Mouse (Mus musculus) forebrain, embryonic 11.5 days (tissue): Measurements from ENCODE around the gene Snph. TPM values are rescaled to one million over a fixed set of nuclear protein-coding genes. Genes with fewer than 3 reads are reported as not detected.
"Not testable (repeated sequence)": the region's sequence is repeated elsewhere in the genome, so short reads cannot be mapped to it uniquely, and the experiment has no call there.

Experiments used
- ATAC-seq: fragments of 200-750 bp; cut with Nextera tagmentation; replicated peaks from 2 replicates; pipeline ENCODE4 v1.8.0; 2017; ENCODE audit warnings: moderate TSS enrichment; ENCODE audit not compliant: low FRiP score
- DNase-seq: peaks from one replicate; pipeline ENCODE4 v3.0.0-alpha.2; 2017; ENCODE audit warnings: low spot score
- H3K27ac ChIP-seq: fragments of 300-500 bp; sonication (generic); 2 replicates; pipeline ENCODE4 v1.5.1; 2014; ENCODE audit warnings: low read depth, low read length
- H3K27me3 ChIP-seq: fragments of 300-500 bp; sonication (generic); 2 replicates; pipeline ENCODE4 v1.6.1; 2014; ENCODE audit warnings: mild to moderate bottlenecking, low read length, mixed read lengths; ENCODE audit not compliant: control insufficient read depth, insufficient read depth
- H3K36me3 ChIP-seq: fragments of 300-500 bp; sonication (generic); 2 replicates; pipeline ENCODE4 v1.6.1; 2014; ENCODE audit warnings: mild to moderate bottlenecking, low read length, moderate library complexity, mixed read lengths; ENCODE audit not compliant: control insufficient read depth, insufficient read depth
- H3K4me1 ChIP-seq: fragments of 300-500 bp; sonication (generic); replicated peaks from 2 replicates; pipeline ENCODE4 v1.6.1; 2014; ENCODE audit warnings: low read length, mixed read lengths; ENCODE audit not compliant: control insufficient read depth, insufficient read depth
- H3K4me2 ChIP-seq: fragments of 300-500 bp; sonication (generic); 2 replicates; pipeline ENCODE4 v1.6.1; 2014; ENCODE audit warnings: low read depth, mild to moderate bottlenecking, low read length, moderate library complexity, mixed read lengths; ENCODE audit not compliant: severe bottlenecking
- H3K4me3 ChIP-seq: fragments of 300-500 bp; sonication (generic); 2 replicates; pipeline ENCODE4 v1.5.1; 2014; ENCODE audit warnings: low read depth, low read length
- H3K9ac ChIP-seq: fragments of 300-500 bp; sonication (generic); 2 replicates; pipeline ENCODE4 v1.6.1; 2014; ENCODE audit warnings: low read length
- H3K9me3 ChIP-seq: fragments of 300-500 bp; sonication (generic); 2 replicates; pipeline ENCODE4 v1.6.1; 2016; ENCODE audit warnings: low read length, mixed read lengths; ENCODE audit not compliant: control insufficient read depth
- WGBS: fragments of 180-500 bp; shearing (Covaris S2); extraction: QIAGEN DNeasy Blood & Tissue Kit; methylation state at CpG from one replicate; pipeline ENCODE4 v1.1.7; 2014; 5-methylcytosine and 5-hydroxymethylcytosine counted together
- polyA plus RNA-seq: library from polyadenylated mRNA; unstranded; fragments of >200 nt; fragmentation: Nextera tagmentation; extraction: Ambion mirVana; gene quantifications from 2 replicates; pipeline ENCODE4 v1.2.1, GENCODE M21; 2014

Snph gene
- polyA plus RNA-seq, 1 experiment from 2014 or later = 2.4 TPM

DNA sequence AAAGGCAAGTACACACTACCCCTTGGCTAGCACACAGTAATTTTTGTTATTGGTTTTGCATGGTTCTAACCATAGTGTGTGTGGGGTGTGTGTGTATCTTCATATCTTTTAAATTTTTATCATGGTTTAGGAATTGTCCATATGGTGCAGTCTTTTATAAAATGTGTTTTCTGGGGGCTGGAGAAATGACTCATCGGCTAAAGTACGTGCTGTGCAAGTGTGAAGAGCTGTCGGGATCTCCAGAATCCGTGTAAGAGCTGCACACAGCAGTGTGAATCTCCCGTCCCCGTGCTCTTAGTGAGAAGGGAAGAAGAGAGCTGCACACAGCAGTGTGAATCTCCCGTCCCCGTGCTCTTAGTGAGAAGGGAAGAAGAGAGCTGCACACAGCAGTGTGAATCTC lies 16.6 kb downstream of the Snph start:
- ATAC-seq, DNase-seq: not testable (repeated sequence)
- WGBS = 84% methylated on average over 7 of the region's 8 CpGs

DNA sequence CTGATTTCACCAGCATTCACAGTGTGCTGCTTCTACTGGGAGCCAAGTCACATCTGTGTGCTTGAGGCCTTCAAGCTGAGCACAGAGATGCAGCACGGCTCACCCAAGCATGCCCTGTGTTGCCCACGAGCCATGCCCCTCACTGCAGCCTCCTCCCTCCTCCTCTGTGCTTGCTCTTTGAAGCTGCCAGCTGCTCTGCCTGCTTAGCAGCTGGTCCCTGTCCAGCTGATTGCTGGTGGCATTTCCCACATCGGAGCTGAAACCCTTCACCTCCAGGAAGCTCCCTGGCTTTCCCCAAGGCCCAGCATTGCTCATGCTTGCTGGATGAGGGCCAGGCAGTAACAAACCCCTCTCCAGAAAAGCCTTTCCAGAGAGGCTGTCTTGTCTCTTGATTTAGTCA lies 22.4 kb downstream of the Snph start:
- Histone ChIP-seq H3K36me3 (no peaks in the 10 kb centered on the region), H3K9me3 (no peaks in the 10 kb centered on the region), H3K4me3 (no peak overlapping the region), H3K4me2 (no peak overlapping the region), H3K4me1 (0 out of 2 replicates have a peak, but pooled peaks cover 4% of the 10 kb centered on the region), H3K9ac (no peak overlapping the region), H3K27me3 (no peaks in the 10 kb centered on the region), H3K27ac (no peak overlapping the region)
- ATAC-seq (no peak), DNase-seq (no peak)
- 60% methylated on average over 3 of the region's 3 CpGs for WGBS

More for the DNA sequence above, 16.6 kb downstream of the Snph start:
- H3K36me3 ChIP-seq, H3K4me2 ChIP-seq, H3K4me1 ChIP-seq, H3K27me3 ChIP-seq, H3K4me3 ChIP-seq, H3K9me3 ChIP-seq, H3K27ac ChIP-seq, H3K9ac ChIP-seq: not testable (repeated sequence)

DNA sequence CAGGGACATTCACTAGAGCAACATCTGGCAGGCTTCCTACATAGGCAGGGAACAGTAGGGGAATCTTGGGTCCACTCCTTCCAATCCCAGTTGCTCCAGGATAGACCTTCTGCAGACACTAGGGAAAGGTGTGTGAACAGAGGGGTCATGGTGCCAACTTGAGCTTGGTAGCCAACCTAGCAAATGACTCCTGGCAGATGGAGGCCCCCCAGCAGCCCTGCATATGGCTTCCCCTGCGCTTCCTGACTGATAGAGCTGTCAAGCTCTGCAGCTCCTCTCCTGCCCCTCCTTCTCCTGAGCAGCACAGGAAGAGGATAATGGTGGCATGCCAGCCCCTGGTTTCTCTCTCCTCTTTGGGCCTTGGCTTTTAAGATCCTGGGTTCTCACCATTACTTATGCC lies 24.0 kb downstream of the Snph start:
- H3K36me3 ChIP-seq = no peaks in the 10 kb centered on the region
- H3K9ac ChIP-seq = no peak overlapping the region
- H3K9me3 ChIP-seq = no peaks in the 10 kb centered on the region
- H3K27me3 ChIP-seq = no peaks in the 10 kb centered on the region
- ATAC-seq = no peak
- H3K27ac ChIP-seq = no peak overlapping the region
- 73% methylated on average over 1 of the region's 1 CpGs for WGBS
- H3K4me2 ChIP-seq = no peak overlapping the region
- H3K4me1 ChIP-seq = peaks cover 15% of the 10 kb centered on the region
- no peak overlapping the region for H3K4me3 ChIP-seq
- no peak for DNase-seq

DNA sequence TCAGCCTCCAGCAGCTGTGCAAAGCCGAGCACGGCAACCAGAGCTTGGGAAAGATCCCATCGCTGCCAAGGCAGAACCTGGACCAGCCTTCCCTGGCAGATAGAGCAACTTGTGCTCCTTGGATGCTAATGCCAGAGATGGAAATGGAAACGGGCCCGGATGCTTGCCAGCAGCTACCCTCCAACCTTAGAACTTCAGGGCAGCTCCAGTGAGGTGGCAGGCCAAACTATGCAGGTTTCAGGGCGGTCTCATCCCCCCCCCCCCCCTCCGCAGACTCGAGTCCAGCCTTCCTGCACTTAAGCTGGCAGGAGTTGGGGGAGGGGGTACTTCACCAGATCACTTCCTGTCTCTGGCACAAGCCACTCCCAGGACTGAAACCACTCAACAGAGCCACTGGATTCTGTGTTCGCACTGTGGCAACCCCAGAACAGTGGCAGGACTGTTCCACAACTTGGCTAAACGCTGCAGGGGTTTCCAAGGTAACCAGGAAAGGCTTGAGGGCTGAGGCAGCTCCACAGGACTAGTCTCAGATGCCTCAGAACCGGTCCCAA lies 26.9 kb downstream of the Snph start:
- Histone ChIP-seq H3K4me3 (no peak overlapping the region), H3K4me1 (peaks cover 17% of the 10 kb centered on the region), H3K9ac (no peak overlapping the region), H3K9me3 (no peaks in the 10 kb centered on the region), H3K4me2 (no peak overlapping the region), H3K36me3 (no peaks in the 10 kb centered on the region), H3K27ac (no peak overlapping the region), H3K27me3 (no peaks in the 10 kb centered on the region)
- WGBS = 57% methylated on average over 11 of the region's 11 CpGs
- DNase-seq = no peak
- ATAC-seq = peak; percentile 51

DNA sequence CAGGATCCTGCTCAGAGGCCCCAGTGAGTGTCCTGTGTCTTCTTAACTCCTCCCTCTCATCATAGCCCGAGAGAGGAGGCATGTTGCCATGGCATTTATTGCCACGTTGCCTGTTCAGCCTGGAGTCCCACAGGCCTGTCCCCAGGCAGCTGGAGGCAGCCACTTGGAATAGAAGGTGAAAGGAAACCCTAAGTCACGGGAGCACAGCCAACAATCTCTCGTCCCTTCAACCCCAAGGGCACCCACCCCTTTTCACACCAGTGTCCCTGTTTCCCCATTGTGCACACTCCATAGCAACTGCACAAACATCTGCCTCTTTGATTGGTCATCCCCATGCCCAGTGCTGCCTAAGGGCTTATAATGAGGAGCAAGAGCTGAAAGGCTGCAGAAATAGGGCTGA lies 28.8 kb downstream of the Snph start:
- H3K9me3 ChIP-seq = no peaks in the 10 kb centered on the region
- ATAC-seq (peak; percentile 70), DNase-seq (peak; percentile 63)
- H3K9ac ChIP-seq = no peak overlapping the region; the same call in 1 of the 2 replicates
- peak overlapping the region; percentile 41; the same call in 1 of the 2 replicates for H3K27ac ChIP-seq
- peaks cover 17% of the 10 kb centered on the region for H3K4me1 ChIP-seq
- H3K4me2 ChIP-seq = no peak overlapping the region
- no peaks in the 10 kb centered on the region for H3K27me3 ChIP-seq
- 21% methylated on average over 4 of the region's 4 CpGs for WGBS
- no peak overlapping the region for H3K4me3 ChIP-seq
- H3K36me3 ChIP-seq = no peaks in the 10 kb centered on the region

DNA sequence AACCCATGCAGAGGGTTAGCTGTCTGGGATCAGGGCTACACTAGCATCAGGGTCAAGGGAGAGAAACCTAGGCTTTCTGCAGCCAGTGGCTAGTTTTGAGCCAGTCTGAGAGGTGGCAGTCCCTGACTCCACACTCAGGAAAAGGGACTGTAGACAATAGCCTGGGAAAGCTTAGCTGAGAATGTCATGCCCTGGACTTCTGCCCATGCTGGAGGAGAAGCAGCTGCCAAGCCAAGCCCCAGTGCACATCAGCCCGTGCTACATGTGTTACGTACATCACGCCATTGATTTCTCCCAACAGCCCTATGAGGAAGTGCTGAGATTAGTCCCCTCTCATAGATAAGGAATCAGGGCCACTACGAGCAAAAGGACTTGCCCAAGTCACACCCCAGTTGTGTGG lies 30.3 kb downstream of the Snph start:
- no peaks in the 10 kb centered on the region for H3K36me3 ChIP-seq
- no peak for ATAC-seq
- WGBS = 87% methylated on average over 4 of the region's 4 CpGs
- H3K27me3 ChIP-seq = no peaks in the 10 kb centered on the region
- no peak overlapping the region for H3K4me2 ChIP-seq
- no peaks in the 10 kb centered on the region for H3K9me3 ChIP-seq
- no peak for DNase-seq
- peaks cover 17% of the 10 kb centered on the region for H3K4me1 ChIP-seq
- no peak overlapping the region for H3K4me3 ChIP-seq
- H3K27ac ChIP-seq = no peak overlapping the region
- no peak overlapping the region for H3K9ac ChIP-seq

DNA sequence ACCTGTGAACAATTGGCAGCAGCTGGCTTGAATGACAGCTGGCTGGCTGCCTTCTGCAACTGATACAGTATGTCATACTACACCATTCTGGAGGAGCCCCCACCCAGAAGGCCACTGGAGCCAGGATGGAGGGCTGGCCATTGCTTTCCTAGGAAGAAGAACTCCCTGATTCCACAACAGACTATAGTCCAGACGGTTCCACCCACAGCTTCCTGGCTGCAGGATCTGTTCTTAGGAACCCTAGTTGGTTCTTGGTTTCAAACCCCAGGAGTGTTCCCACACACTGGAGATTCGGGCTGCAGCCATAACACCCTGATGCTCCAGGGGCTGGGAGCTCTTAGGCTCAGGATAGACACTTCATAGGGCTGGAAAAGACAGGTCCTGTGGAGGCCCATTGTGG lies 34.3 kb downstream of the Snph start:
- no peak overlapping the region for H3K4me2 ChIP-seq
- H3K27me3 ChIP-seq = no peaks in the 10 kb centered on the region
- no peaks in the 10 kb centered on the region for H3K36me3 ChIP-seq
- no peaks in the 10 kb centered on the region; the same call in 1 of the 2 replicates for H3K4me1 ChIP-seq
- DNase-seq = no peak
- no peak overlapping the region for H3K9ac ChIP-seq
- H3K9me3 ChIP-seq = no peaks in the 10 kb centered on the region
- no peak overlapping the region for H3K4me3 ChIP-seq
- 83% methylated on average over 2 of the region's 2 CpGs for WGBS
- ATAC-seq = no peak
- no peak overlapping the region for H3K27ac ChIP-seq

DNA sequence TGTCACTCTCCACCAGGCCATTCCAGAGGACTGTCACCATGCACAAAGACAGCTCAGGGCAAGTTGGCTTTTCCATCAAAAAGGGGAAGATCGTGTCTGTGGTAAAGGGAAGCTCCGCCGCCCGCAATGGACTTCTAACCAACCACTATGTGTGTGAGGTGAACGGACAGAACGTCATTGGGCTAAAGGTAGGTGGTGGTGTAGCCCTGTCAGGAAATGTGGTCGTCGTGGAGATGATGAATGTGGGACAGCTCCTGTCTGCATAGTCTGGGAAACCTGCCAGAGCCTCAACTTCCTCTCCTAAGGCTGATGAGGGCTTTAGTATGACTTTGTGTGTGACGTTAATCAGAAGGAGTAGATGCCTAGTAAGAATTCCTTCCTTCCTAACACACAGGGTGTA lies 45.1 kb downstream of the Snph start:
- Histone ChIP-seq H3K4me3 (no peak overlapping the region), H3K9ac (no peak overlapping the region), H3K36me3 (no peaks in the 10 kb centered on the region), H3K27me3 (no peaks in the 10 kb centered on the region), H3K27ac (no peak overlapping the region), H3K9me3 (no peaks in the 10 kb centered on the region), H3K4me2 (no peak overlapping the region), H3K4me1 (no peaks in the 10 kb centered on the region)
- ATAC-seq (no peak), DNase-seq (no peak)
- 84% methylated on average over 9 of the region's 9 CpGs for WGBS

DNA sequence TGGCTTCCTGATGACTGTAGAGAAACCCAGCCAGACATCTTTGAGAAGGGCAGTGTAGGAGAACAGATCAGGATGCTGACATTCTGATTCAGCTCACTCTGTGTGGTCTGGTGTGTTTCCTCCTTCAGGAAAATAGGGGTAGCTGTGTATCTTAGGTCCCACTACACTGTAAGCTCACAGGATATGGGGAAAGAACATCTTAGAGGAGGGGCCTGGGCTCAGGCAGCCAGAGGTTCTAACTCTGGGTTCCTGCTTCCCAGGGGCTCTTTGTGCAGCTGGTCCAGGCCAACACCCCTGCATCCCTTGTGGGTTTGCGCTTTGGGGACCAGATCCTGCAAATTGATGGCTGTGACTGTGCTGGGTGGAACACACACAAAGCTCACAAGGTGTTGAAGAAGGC lies 45.6 kb downstream of the Snph start:
- no peaks in the 10 kb centered on the region for H3K36me3 ChIP-seq
- H3K4me1 ChIP-seq = no peaks in the 10 kb centered on the region
- no peak overlapping the region for H3K9ac ChIP-seq
- no peak for ATAC-seq
- H3K4me3 ChIP-seq = no peak overlapping the region
- 92% methylated on average over 1 of the region's 1 CpGs for WGBS
- H3K4me2 ChIP-seq = no peak overlapping the region
- H3K9me3 ChIP-seq = no peaks in the 10 kb centered on the region
- no peaks in the 10 kb centered on the region for H3K27me3 ChIP-seq
- H3K27ac ChIP-seq = no peak overlapping the region
- no peak for DNase-seq
